Mouse (Mus musculus) stomach, embryonic 14.5 days (tissue): ENCODE measurements around the gene Pptc7. TPM values are rescaled to one million over a fixed set of nuclear protein-coding genes. Genes with fewer than 3 reads are reported as not detected.

Experiments
- ATAC-seq: fragments of 200-750 bp; cut with Nextera tagmentation; 2 replicates; pipeline ENCODE4 v1.8.0; 2017; ENCODE audit warnings: low read depth, moderate TSS enrichment; ENCODE audit not compliant: insufficient number of reproducible peaks, insufficient read depth, low FRiP score
- H3K27ac ChIP-seq: fragments of 300-500 bp; sonication (generic); 2 replicates; pipeline ENCODE4 v1.5.1; 2014; ENCODE audit warnings: mild to moderate bottlenecking, low read length, moderate library complexity, mixed read lengths
- H3K27me3 ChIP-seq: fragments of 300-500 bp; sonication (generic); 2 replicates; pipeline ENCODE4 v1.6.1; 2014; ENCODE audit warnings: low read length, control low read depth, mixed read lengths; ENCODE audit not compliant: control insufficient read depth, insufficient read depth
- H3K36me3 ChIP-seq: fragments of 300-500 bp; sonication (generic); 2 replicates; pipeline ENCODE4 v1.6.1; 2014; ENCODE audit warnings: mild to moderate bottlenecking, control low read depth, low read length, moderate library complexity, mixed read lengths; ENCODE audit not compliant: control insufficient read depth, insufficient read depth
- H3K4me1 ChIP-seq: fragments of 300-500 bp; sonication (generic); 2 replicates; pipeline ENCODE4 v1.6.1; 2014; ENCODE audit warnings: low read length, control low read depth, mixed read lengths; ENCODE audit not compliant: control insufficient read depth, insufficient read depth
- H3K4me2 ChIP-seq: fragments of 300-500 bp; sonication (generic); replicated peaks from 2 replicates; pipeline ENCODE4 v1.6.1; 2014; ENCODE audit warnings: low read depth, low read length, control low read depth
- H3K4me3 ChIP-seq: fragments of 300-500 bp; sonication (generic); 2 replicates; pipeline ENCODE4 v1.5.1; 2014; ENCODE audit warnings: low read depth, low read length, control low read depth
- H3K9ac ChIP-seq: fragments of 300-500 bp; sonication (generic); replicated peaks from 2 replicates; pipeline ENCODE4 v1.6.1; 2014; ENCODE audit warnings: low read depth, mild to moderate bottlenecking, control low read depth, low read length, moderate library complexity, mixed read lengths
- H3K9me3 ChIP-seq: fragments of 300-500 bp; sonication (generic); 2 replicates; pipeline ENCODE4 v1.6.1; 2016; ENCODE audit warnings: low read depth, low read length, control low read depth; ENCODE audit not compliant: control insufficient read depth
- WGBS: fragments of 180-500 bp; shearing (Covaris S2); extraction: QIAGEN DNeasy Blood & Tissue Kit; methylation state at CpG from one replicate; pipeline ENCODE4 v1.1.7; 2014; 5-methylcytosine and 5-hydroxymethylcytosine counted together
- polyA plus RNA-seq: library from polyadenylated mRNA; unstranded; fragments of >200 nt; fragmentation: Nextera tagmentation; extraction: Ambion mirVana; gene quantifications from 2 replicates; pipeline ENCODE4 v1.2.1, GENCODE M21; 2014

Gene Pptc7
- polyA plus RNA-seq, 1 experiment from 2014 or later: 11.3 TPM

- no peaks in the 10 kb centered on the region for H3K4me1 ChIP-seq
- H3K4me2 ChIP-seq: no peak overlapping the region
- H3K27ac ChIP-seq: no peak overlapping the region
- no peak overlapping the region for H3K9ac ChIP-seq
- no peak overlapping the region for H3K4me3 ChIP-seq
- no peak for ATAC-seq
- H3K27me3 ChIP-seq: no peaks in the 10 kb centered on the region
- H3K9me3 ChIP-seq: no peaks in the 10 kb centered on the region
- 50% methylated on average over 3 of the region's 3 CpGs for WGBS
- H3K36me3 ChIP-seq: peaks cover 23% of the 10 kb centered on the region
These were observed 39.0 kb upstream of the Pptc7 start for GRCm38 (mm10) chr5:122245186-122245585.

DNA sequence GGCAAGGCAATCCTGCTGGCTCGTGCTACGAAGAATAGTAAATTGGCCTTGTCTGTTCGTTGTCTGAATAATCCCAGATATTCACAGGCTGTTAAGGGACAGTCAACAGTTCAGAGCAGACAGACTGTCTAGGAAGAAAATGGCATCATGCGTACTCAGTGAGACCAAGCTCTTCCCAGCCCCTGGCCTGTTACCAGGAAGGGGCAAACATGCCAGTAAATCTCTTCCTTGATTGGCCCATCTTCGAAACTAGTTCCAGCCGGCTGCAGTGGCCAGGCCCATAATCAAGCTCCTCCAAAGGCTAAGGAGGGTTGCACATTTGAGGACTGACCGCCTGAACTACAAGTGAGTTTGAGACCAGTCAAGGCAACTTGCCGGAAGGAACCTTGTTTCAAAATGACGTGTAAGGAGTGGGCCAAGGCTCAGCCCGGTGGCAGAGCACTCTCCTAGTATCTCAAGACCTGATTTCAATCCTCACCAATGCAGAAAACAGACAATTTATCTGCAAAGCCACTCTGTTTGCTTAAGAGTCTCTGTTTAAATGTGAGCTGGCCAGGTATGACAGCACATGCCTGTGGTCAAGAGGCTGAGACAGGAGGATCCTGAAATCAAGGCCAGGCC is 37.5 kb upstream of the Pptc7 start:
- Histone ChIP-seq H3K9me3 (no peaks in the 10 kb centered on the region), H3K4me3 (no peak overlapping the region), H3K36me3 (peaks cover 14% of the 10 kb centered on the region; the same call in 1 of the 2 replicates), H3K27ac (no peak overlapping the region), H3K4me2 (no peak overlapping the region), H3K4me1 (no peaks in the 10 kb centered on the region), H3K27me3 (no peaks in the 10 kb centered on the region), H3K9ac (no peak overlapping the region)
- 80% methylated on average over 10 of the region's 10 CpGs for WGBS
- no peak for ATAC-seq

- WGBS: 83% methylated on average over 11 of the region's 11 CpGs
- H3K4me2 ChIP-seq: no peak overlapping the region
These were observed 36.6 kb upstream of the Pptc7 start for GRCm38 (mm10) chr5:122247529-122247928.

GRCm38 (mm10) chr5:122247934-122248333 is 36.2 kb upstream of the Pptc7 start:
- ATAC-seq: no peak
- Histone ChIP-seq H3K36me3 (peaks cover 21% of the 10 kb centered on the region), H3K27ac (no peak overlapping the region), H3K4me2 (no peak overlapping the region), H3K9me3 (no peaks in the 10 kb centered on the region), H3K4me1 (no peaks in the 10 kb centered on the region), H3K27me3 (no peaks in the 10 kb centered on the region), H3K4me3 (no peak overlapping the region), H3K9ac (no peak overlapping the region)
- 94% methylated on average over 7 of the region's 7 CpGs for WGBS

More at GRCm38 (mm10) chr5:122247529-122247928, 36.6 kb upstream of the Pptc7 start:
- peaks cover 19% of the 10 kb centered on the region for H3K36me3 ChIP-seq
- H3K27me3 ChIP-seq: no peaks in the 10 kb centered on the region
- no peaks in the 10 kb centered on the region for H3K4me1 ChIP-seq
- H3K9me3 ChIP-seq: no peaks in the 10 kb centered on the region
- no peak for ATAC-seq
- H3K4me3 ChIP-seq: no peak overlapping the region
- H3K9ac ChIP-seq: no peak overlapping the region
- no peak overlapping the region for H3K27ac ChIP-seq

GRCm38 (mm10) chr5:122249281-122249680 is 34.9 kb upstream of the Pptc7 start:
- Histone ChIP-seq H3K4me1 (no peaks in the 10 kb centered on the region), H3K4me3 (no peak overlapping the region), H3K27me3 (no peaks in the 10 kb centered on the region), H3K4me2 (no peak overlapping the region), H3K9me3 (no peaks in the 10 kb centered on the region), H3K27ac (no peak overlapping the region), H3K9ac (no peak overlapping the region), H3K36me3 (peaks cover 24% of the 10 kb centered on the region)
- no peak for ATAC-seq
- WGBS: 84% methylated on average over 4 of the region's 4 CpGs

DNA sequence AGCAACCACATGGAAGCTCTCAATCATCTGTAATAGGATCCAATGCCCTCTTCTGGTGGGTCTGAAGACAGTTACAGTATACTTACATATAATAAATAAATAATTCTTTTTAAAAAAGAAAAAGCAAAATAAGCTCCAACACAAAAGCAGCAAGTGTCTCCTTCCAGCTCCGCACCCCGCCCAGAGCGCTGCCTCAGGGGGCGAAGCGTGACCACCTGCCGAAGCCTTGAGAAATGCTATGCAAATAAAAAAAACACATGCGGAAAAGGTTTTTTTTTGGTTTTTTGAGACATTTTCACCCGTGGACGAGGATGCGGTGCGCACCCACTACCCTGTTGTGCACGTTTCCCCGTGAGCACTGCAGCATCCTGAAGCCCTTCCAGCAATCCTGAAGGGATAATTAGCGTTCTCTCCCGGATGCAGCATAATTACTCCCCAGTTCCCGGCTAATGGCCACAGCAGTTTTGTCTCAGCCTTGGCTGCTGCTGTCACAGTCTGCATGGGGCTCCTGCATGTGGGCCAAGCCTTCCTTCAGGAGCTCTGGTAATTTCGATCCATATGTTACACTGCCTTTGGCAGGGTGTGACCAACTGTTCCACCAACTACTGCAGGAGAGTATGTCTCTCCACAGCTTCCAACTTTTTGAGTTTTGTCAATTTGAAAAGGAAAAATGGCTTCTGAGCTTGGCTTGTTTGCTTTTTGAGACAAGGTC is 32.1 kb upstream of the Pptc7 start:
- 90% methylated on average over 17 of the region's 17 CpGs for WGBS
- Histone ChIP-seq H3K27me3 (no peaks in the 10 kb centered on the region), H3K36me3 (peaks cover 35% of the 10 kb centered on the region), H3K9me3 (no peaks in the 10 kb centered on the region), H3K9ac (no peak overlapping the region), H3K4me3 (no peak overlapping the region), H3K27ac (no peak overlapping the region), H3K4me1 (no peaks in the 10 kb centered on the region), H3K4me2 (no peak overlapping the region)
- no peak for ATAC-seq

DNA sequence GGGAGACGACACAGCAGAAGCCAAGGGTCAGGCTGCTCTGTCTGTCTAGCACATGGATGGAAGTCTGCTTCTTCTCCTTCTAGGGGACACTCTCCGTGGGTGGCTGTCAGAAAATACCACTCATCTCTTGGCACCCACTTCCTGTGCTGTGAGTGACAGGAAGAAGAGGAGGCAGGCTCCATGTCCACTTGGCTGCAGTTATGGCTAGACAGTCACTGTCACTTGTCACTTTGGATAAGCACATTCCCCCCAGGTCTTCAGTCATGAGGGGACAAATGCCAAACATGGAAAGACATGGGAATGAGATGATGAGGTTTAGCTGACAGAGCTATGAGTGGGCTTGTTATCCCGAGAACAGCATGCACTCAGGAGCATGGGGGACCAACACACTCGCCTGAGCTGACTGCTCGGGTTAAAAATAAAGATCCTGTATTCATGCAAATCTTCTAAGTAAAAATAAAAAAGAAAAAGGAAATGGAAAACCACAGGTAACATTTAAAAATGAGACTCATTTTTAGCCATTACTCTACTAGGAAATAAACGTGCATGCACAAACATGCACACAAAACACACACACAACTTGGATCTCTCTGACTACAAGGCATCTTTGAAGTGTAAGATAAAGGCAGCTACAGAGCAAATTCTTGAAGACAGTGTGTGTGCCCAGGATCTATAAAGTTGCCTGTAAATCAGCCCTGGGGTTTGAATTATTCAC is 26.0 kb upstream of the Pptc7 start:
- Histone ChIP-seq H3K27me3 (no peaks in the 10 kb centered on the region), H3K36me3 (peaks cover 34% of the 10 kb centered on the region), H3K4me3 (no peak overlapping the region)

DNA sequence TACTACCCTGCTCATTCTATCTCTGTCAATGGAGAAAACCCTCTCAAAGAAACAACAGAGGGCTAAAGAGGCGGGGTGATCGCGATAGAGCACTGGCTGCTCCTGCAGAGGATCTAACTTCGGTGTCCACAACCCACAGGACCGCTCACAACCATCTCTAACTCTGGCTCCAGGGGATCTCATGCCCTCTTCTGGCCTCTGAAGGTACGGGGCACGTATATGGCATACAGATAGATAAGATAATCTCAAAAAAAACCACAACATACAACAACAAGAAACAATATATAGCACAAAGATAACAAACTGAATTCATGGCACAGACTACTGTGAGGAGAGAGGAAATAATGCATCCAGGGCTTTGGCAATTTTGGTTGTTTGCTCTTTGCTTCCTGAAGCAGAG is 22.1 kb upstream of the Pptc7 start:
- 57% methylated on average over 7 of the region's 7 CpGs for WGBS
- H3K27me3 ChIP-seq: no peaks in the 10 kb centered on the region
- 0 out of 2 replicates have a peak, but pooled peaks cover 4% of the 10 kb centered on the region for H3K4me1 ChIP-seq
- no peak for ATAC-seq
- no peak overlapping the region for H3K27ac ChIP-seq
- H3K4me3 ChIP-seq: no peak overlapping the region
- H3K9ac ChIP-seq: no peak overlapping the region
- peaks cover 12% of the 10 kb centered on the region for H3K36me3 ChIP-seq
- no peak overlapping the region for H3K4me2 ChIP-seq
- no peaks in the 10 kb centered on the region for H3K9me3 ChIP-seq

More for the DNA sequence above, 26.0 kb upstream of the Pptc7 start:
- ATAC-seq: no peak
- Histone ChIP-seq H3K4me2 (no peak overlapping the region), H3K27ac (no peak overlapping the region), H3K9ac (no peak overlapping the region), H3K9me3 (no peaks in the 10 kb centered on the region), H3K4me1 (no peaks in the 10 kb centered on the region)
- 80% methylated on average over 6 of the region's 6 CpGs for WGBS
